Mouse (Mus musculus) midbrain, postnatal 0 days (tissue): ENCODE data around the gene Insl3. TPM values are rescaled to one million over a fixed set of nuclear protein-coding genes. Genes with fewer than 3 reads are reported as not detected.

Source experiments
- ATAC-seq: fragments of 200-750 bp; cut with Nextera tagmentation; 2 replicates; pipeline ENCODE4 v1.8.0; 2017; ENCODE audit warnings: moderate number of reproducible peaks, mild to moderate bottlenecking, moderate TSS enrichment, moderate library complexity; ENCODE audit not compliant: low FRiP score
- DNase-seq: peaks from one replicate; pipeline ENCODE4 v3.0.0-alpha.2; 2015; ENCODE audit warnings: low spot score
- H3K27ac ChIP-seq: fragments of 300-500 bp; sonication (generic); 2 replicates; pipeline ENCODE4 v1.5.1; 2014; ENCODE audit warnings: low read depth, mild to moderate bottlenecking, low read length, mixed read lengths
- H3K27me3 ChIP-seq: fragments of 300-500 bp; sonication (generic); 2 replicates; pipeline ENCODE4 v1.6.1; 2014; ENCODE audit warnings: low read length, control low read depth, mixed read lengths; ENCODE audit not compliant: insufficient read depth
- H3K36me3 ChIP-seq: fragments of 300-500 bp; sonication (generic); 2 replicates; pipeline ENCODE4 v1.6.1; 2014; ENCODE audit warnings: low read length, control low read depth, mixed read lengths; ENCODE audit not compliant: insufficient read depth
- H3K4me1 ChIP-seq: fragments of 300-500 bp; sonication (generic); 2 replicates; pipeline ENCODE4 v1.6.1; 2014; ENCODE audit warnings: mild to moderate bottlenecking, control low read depth, antibody characterized with exemption, low read length, mixed read lengths; ENCODE audit not compliant: insufficient read depth
- H3K4me2 ChIP-seq: fragments of 300-500 bp; sonication (generic); 2 replicates; pipeline ENCODE4 v1.6.1; 2014; ENCODE audit warnings: low read depth, mild to moderate bottlenecking, low read length, mixed read lengths; ENCODE audit not compliant: poor library complexity, severe bottlenecking
- H3K4me3 ChIP-seq: fragments of 300-500 bp; sonication (generic); 2 replicates; pipeline ENCODE4 v1.5.1; 2014; ENCODE audit warnings: low read depth, mild to moderate bottlenecking, low read length, moderate library complexity
- H3K9ac ChIP-seq: fragments of 300-500 bp; sonication (generic); replicated peaks from 2 replicates; pipeline ENCODE4 v1.6.1; 2014; ENCODE audit warnings: mild to moderate bottlenecking, low read length, moderate library complexity, mixed read lengths; ENCODE audit not compliant: poor library complexity, severe bottlenecking
- H3K9me3 ChIP-seq: fragments of 300-500 bp; sonication (generic); 2 replicates; pipeline ENCODE4 v1.6.1; 2016; ENCODE audit warnings: low read length, control low read depth
- CTCF ChIP-seq: IDR thresholded peaks from 2 replicates; pipeline ENCODE4 v1.5.1; 2016; ENCODE audit warnings: antibody characterized with exemption, mild to moderate bottlenecking
- WGBS: fragments of 180-500 bp; shearing (Covaris S2); extraction: QIAGEN DNeasy Blood & Tissue Kit; methylation state at CpG from one replicate; pipeline ENCODE4 v1.1.7; 2014; 5-methylcytosine and 5-hydroxymethylcytosine counted together
- polyA plus RNA-seq: library from polyadenylated mRNA; unstranded; fragments of >200 nt; fragmentation: Nextera tagmentation; extraction: Ambion mirVana; gene quantifications from 2 replicates; pipeline ENCODE4 v1.2.1, GENCODE M21; 2015
- total RNA-seq: library from RNA; depleted of rRNA; stranded (reverse); fragments of >200 nt; gene quantifications from 2 replicates; pipeline ENCODE4 v1.2.3, GENCODE M21; 2014

Insl3 gene
- total and polyA plus RNA-seq, 2 experiments from 2014 or later = 1.2 TPM; not detected in 1

DNA sequence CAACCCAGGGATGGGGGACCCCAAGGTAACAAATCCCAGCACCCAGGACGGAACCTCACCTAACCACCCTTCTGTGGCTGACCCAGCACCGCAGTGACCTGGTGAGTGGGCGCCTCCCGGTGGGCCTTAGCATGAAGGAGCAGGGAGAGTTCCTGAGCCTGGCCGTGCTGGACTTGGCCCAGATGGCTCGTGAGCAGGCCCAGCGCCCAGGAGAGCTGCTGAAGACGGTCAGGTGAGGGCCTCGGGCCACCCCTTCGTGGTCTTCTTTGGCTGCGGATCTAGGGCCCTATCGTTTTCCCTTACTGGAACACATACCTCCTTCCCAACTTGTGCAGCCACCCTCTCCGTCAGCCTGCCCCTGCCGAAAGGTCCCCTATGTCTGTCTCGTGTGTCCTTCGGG lies 9.9 kb upstream of the Insl3 start:
- H3K9ac ChIP-seq = 0 out of 2 replicates have a peak overlapping the region, but pooled peaks have one; percentile 0
- no peaks in the 10 kb centered on the region for H3K36me3 ChIP-seq
- H3K27me3 ChIP-seq = peaks cover 61% of the 10 kb centered on the region
- WGBS = 13% methylated on average over 16 of the region's 16 CpGs
- H3K27ac ChIP-seq = no peak overlapping the region
- H3K4me1 ChIP-seq = no peaks in the 10 kb centered on the region; the same call in 1 of the 2 replicates
- H3K9me3 ChIP-seq = no peaks in the 10 kb centered on the region
- TF ChIP-seq CTCF = no peak
- no peak for DNase-seq
- peak overlapping the region; percentile 69 for H3K4me2 ChIP-seq
- ATAC-seq = no peak
- H3K4me3 ChIP-seq = peak overlapping the region; percentile 29

DNA sequence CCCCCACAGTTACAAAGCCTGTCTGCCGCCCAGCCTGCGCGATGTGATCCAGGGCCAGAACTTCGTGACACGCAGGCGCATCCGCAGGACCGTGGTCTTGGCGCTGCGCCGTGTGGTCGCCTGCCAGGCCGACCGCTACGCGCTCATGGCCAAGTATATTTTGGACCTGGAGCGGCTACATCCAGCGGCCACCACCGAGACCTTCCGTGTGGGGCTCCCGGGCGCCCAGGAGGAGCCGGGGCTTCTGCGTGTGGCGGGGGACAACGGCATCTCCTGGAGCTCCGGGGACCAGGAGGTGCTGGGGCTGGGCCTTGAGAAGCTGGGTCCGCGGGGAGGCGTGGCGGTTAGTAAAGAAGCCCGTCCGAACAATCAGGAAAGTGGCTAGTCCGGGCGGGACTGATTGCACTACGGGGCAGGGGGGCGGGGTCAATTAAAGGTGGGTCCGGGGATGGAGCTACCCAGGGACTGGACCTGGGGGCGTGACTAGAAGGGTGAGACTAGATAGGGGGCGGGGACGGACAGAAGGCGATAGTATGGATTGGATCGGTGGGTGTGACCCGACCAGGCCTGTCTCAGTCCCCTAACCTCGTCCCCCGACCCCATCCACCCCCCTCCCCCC lies 9.4 kb upstream of the Insl3 start:
- peak overlapping the region; percentile 69 for H3K4me2 ChIP-seq
- TF ChIP-seq CTCF = no peak
- no peaks in the 10 kb centered on the region for H3K36me3 ChIP-seq
- H3K9ac ChIP-seq = 0 out of 2 replicates have a peak overlapping the region, but pooled peaks have one; percentile 0
- peak overlapping the region; percentile 29 for H3K4me3 ChIP-seq
- DNase-seq (peak; percentile 19), ATAC-seq (no peak)
- WGBS = 4% methylated on average over 44 of the region's 46 CpGs
- no peaks in the 10 kb centered on the region; the same call in 1 of the 2 replicates for H3K4me1 ChIP-seq
- H3K27ac ChIP-seq = no peak overlapping the region
- no peaks in the 10 kb centered on the region for H3K9me3 ChIP-seq
- peaks cover 67% of the 10 kb centered on the region for H3K27me3 ChIP-seq

DNA sequence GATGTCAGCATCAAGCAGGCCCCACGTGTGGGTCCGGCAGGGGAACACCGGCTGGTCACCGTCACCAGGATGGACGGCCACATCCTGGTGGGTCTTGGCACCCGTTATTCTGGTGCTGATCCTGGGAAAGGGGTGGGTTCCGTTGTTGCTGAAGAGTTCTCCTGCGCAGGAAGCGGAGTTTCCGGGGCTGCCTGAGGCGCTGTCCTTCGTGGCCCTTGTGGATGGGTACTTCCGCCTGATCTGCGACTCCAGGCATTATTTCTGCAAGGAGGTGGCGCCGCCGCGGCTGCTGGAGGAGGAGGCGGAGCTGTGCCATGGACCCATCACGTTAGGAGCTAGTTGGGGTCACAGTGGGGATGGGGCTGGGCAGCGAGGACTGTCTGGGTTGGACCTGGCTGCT lies 8.5 kb upstream of the Insl3 start:
- no peak for TF ChIP-seq CTCF
- Histone ChIP-seq H3K9me3 (no peaks in the 10 kb centered on the region), H3K4me2 (no peak overlapping the region), H3K27ac (no peak overlapping the region), H3K27me3 (peaks cover 75% of the 10 kb centered on the region), H3K4me1 (no peaks in the 10 kb centered on the region; the same call in 1 of the 2 replicates), H3K4me3 (0 out of 2 replicates have a peak overlapping the region, but pooled peaks have one; percentile 8), H3K36me3 (no peaks in the 10 kb centered on the region), H3K9ac (no peak overlapping the region)
- DNase-seq (no peak), ATAC-seq (no peak)
- 8% methylated on average over 21 of the region's 21 CpGs for WGBS

DNA sequence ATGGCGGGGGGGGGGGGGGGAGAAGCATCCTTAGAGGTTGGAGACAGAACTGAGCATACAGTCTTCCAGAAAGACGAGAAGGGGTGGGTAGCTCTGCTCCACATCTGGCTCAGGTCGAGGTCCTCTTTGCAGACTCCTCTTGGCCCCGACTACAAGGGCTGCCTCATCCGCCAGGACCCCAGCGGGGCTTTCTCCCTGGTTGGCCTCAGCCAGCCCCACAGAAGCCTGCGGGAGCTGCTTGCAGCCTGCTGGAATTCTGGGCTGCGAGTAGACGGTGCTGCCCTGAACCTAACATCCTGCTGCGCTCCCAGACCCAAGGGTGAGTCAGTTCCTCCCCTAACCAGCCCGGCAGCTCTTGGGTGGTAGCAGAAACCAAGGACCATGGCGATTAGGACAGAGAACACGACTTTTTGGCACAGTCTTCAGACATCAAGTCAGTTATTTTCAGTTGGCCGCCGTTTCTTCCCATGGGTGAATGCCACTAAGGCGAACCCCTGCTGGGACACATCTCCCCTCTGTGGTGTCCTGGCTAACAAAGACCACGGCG lies 7.6 kb upstream of the Insl3 start:
- no peak overlapping the region for H3K9ac ChIP-seq
- no peak for DNase-seq
- no peak for TF ChIP-seq CTCF
- H3K4me1 ChIP-seq = no peaks in the 10 kb centered on the region
- no peak overlapping the region for H3K4me3 ChIP-seq
- no peak for ATAC-seq
- H3K27ac ChIP-seq = no peak overlapping the region
- no peaks in the 10 kb centered on the region for H3K36me3 ChIP-seq
- H3K9me3 ChIP-seq = no peaks in the 10 kb centered on the region
- no peak overlapping the region for H3K4me2 ChIP-seq
- peaks cover 83% of the 10 kb centered on the region for H3K27me3 ChIP-seq
- WGBS = 6% methylated on average over 18 of the region's 18 CpGs

DNA sequence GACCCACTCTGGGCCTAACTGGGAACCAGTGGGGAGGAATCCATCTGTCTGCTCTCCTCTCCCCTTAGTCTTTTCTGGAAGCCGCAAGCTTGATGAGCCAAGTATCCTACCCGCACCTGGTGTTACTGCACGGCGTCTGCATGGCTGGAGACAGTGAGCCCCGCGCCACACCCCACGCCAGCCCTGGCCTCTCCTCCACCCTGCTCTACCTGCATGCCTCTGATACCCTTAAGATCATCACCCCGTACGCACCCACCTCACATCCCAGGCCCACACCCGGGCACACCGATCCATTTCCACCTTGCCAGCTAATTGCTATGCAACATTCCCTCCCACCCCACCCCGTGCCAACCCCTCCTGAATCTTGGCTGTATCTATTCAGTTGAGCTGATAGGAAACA lies 6.2 kb upstream of the Insl3 start:
- Histone ChIP-seq H3K4me1 (no peaks in the 10 kb centered on the region), H3K4me2 (no peak overlapping the region), H3K36me3 (no peaks in the 10 kb centered on the region), H3K9ac (no peak overlapping the region), H3K27me3 (peaks cover 92% of the 10 kb centered on the region), H3K4me3 (no peak overlapping the region), H3K27ac (no peak overlapping the region), H3K9me3 (no peaks in the 10 kb centered on the region)
- no peak for ATAC-seq
- DNase-seq = no peak
- 60% methylated on average over 12 of the region's 12 CpGs for whole genome bisulfite sequencing
- no peak for TF ChIP-seq CTCF

DNA sequence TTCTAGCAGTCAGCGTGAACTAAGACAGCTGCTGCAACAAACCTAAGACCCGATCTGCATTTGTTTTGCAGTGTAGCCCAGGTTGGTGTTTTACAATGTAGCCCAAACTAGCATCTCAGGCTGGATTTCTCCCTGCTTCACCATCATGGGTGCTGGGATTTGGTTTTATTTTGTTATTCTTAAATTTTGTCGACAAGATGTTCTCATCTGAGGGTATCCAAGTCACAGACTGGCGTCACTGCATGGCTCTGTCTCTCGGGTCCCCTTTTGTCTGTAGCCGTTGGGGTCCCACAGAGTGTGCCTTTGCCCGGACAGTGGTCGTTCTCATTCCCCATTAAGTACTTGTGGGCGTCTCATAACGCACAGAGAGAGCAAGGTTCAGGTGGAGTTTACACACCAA lies 4.3 kb upstream of the Insl3 start:
- H3K4me1 ChIP-seq = no peaks in the 10 kb centered on the region
- H3K36me3 ChIP-seq = no peaks in the 10 kb centered on the region
- WGBS = 18% methylated on average over 10 of the region's 10 CpGs
- H3K9me3 ChIP-seq = no peaks in the 10 kb centered on the region
- H3K9ac ChIP-seq = no peak overlapping the region
- H3K4me2 ChIP-seq = no peak overlapping the region
- peaks cover 93% of the 10 kb centered on the region for H3K27me3 ChIP-seq
- ATAC-seq (no peak), DNase-seq (no peak)
- TF ChIP-seq CTCF = no peak
- H3K4me3 ChIP-seq = no peak overlapping the region
- H3K27ac ChIP-seq = no peak overlapping the region
